Mouse (Mus musculus) midbrain, postnatal 0 days (tissue): ENCODE measurements around the gene Aimp2. TPM values are rescaled to one million over a fixed set of nuclear protein-coding genes. Genes with fewer than 3 reads are reported as not detected.

Experiments
- ATAC-seq: fragments of 200-750 bp; cut with Nextera tagmentation; 2 replicates; pipeline ENCODE4 v1.8.0; 2017; ENCODE audit warnings: moderate number of reproducible peaks, mild to moderate bottlenecking, moderate TSS enrichment, moderate library complexity; ENCODE audit not compliant: low FRiP score
- DNase-seq: peaks from one replicate; pipeline ENCODE4 v3.0.0-alpha.2; 2015; ENCODE audit warnings: low spot score
- H3K27ac ChIP-seq: fragments of 300-500 bp; sonication (generic); 2 replicates; pipeline ENCODE4 v1.5.1; 2014; ENCODE audit warnings: low read depth, mild to moderate bottlenecking, low read length, mixed read lengths
- H3K27me3 ChIP-seq: fragments of 300-500 bp; sonication (generic); 2 replicates; pipeline ENCODE4 v1.6.1; 2014; ENCODE audit warnings: low read length, control low read depth, mixed read lengths; ENCODE audit not compliant: insufficient read depth
- H3K36me3 ChIP-seq: fragments of 300-500 bp; sonication (generic); 2 replicates; pipeline ENCODE4 v1.6.1; 2014; ENCODE audit warnings: low read length, control low read depth, mixed read lengths; ENCODE audit not compliant: insufficient read depth
- H3K4me1 ChIP-seq: fragments of 300-500 bp; sonication (generic); 2 replicates; pipeline ENCODE4 v1.6.1; 2014; ENCODE audit warnings: mild to moderate bottlenecking, control low read depth, antibody characterized with exemption, low read length, mixed read lengths; ENCODE audit not compliant: insufficient read depth
- H3K4me2 ChIP-seq: fragments of 300-500 bp; sonication (generic); 2 replicates; pipeline ENCODE4 v1.6.1; 2014; ENCODE audit warnings: low read depth, mild to moderate bottlenecking, low read length, mixed read lengths; ENCODE audit not compliant: poor library complexity, severe bottlenecking
- H3K4me3 ChIP-seq: fragments of 300-500 bp; sonication (generic); 2 replicates; pipeline ENCODE4 v1.5.1; 2014; ENCODE audit warnings: low read depth, mild to moderate bottlenecking, low read length, moderate library complexity
- H3K9ac ChIP-seq: fragments of 300-500 bp; sonication (generic); replicated peaks from 2 replicates; pipeline ENCODE4 v1.6.1; 2014; ENCODE audit warnings: mild to moderate bottlenecking, low read length, moderate library complexity, mixed read lengths; ENCODE audit not compliant: poor library complexity, severe bottlenecking
- H3K9me3 ChIP-seq: fragments of 300-500 bp; sonication (generic); 2 replicates; pipeline ENCODE4 v1.6.1; 2016; ENCODE audit warnings: low read length, control low read depth
- CTCF ChIP-seq: IDR thresholded peaks from 2 replicates; pipeline ENCODE4 v1.5.1; 2016; ENCODE audit warnings: antibody characterized with exemption, mild to moderate bottlenecking
- WGBS: fragments of 180-500 bp; shearing (Covaris S2); extraction: QIAGEN DNeasy Blood & Tissue Kit; methylation state at CpG from one replicate; pipeline ENCODE4 v1.1.7; 2014; 5-methylcytosine and 5-hydroxymethylcytosine counted together
- polyA plus RNA-seq: library from polyadenylated mRNA; unstranded; fragments of >200 nt; fragmentation: Nextera tagmentation; extraction: Ambion mirVana; gene quantifications from 2 replicates; pipeline ENCODE4 v1.2.1, GENCODE M21; 2015
- total RNA-seq: library from RNA; depleted of rRNA; stranded (reverse); fragments of >200 nt; gene quantifications from 2 replicates; pipeline ENCODE4 v1.2.3, GENCODE M21; 2014

Gene Aimp2
- total and polyA plus RNA-seq, 2 experiments from 2014 or later, result 64.0 to 68.4 TPM

GRCm38 (mm10) chr5:143930656-143931055, 21.0 kb upstream of the Aimp2 start:
- H3K9me3 ChIP-seq, result no peaks in the 10 kb centered on the region
- DNase-seq, result no peak
- TF ChIP-seq CTCF, result no peak
- no peaks in the 10 kb centered on the region; the same call in 1 of the 2 replicates for H3K4me1 ChIP-seq
- H3K4me2 ChIP-seq, result no peak overlapping the region
- H3K27me3 ChIP-seq, result no peaks in the 10 kb centered on the region
- no peak overlapping the region for H3K9ac ChIP-seq
- ATAC-seq, result no peak
- H3K4me3 ChIP-seq, result no peak overlapping the region
- 95% methylated on average over 12 of the region's 12 CpGs for WGBS
- peaks cover 41% of the 10 kb centered on the region for H3K36me3 ChIP-seq
- H3K27ac ChIP-seq, result no peak overlapping the region

DNA sequence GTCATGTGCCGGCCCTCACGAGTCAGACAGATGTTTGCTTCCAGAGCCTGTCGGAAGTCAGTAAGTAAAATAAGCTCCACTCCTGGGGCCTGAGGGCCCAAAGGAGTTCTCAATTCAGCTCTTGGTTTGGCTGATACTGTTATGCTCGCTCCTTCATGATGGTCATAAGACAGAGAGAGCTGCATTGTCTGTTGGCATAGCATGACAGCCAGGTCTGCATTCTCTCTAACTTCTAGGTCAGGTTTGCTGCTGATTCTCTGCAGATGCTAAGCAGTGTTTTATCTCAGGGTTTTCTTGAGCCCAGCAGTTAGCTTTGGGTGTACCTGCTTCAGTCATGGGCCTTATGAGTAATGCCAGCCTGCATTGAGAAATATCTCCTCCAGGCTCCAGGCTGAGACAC, 19.6 kb upstream of the Aimp2 start:
- Histone ChIP-seq H3K4me3 (no peak overlapping the region), H3K4me1 (no peaks in the 10 kb centered on the region; the same call in 1 of the 2 replicates), H3K9me3 (no peaks in the 10 kb centered on the region), H3K27me3 (no peaks in the 10 kb centered on the region), H3K9ac (no peak overlapping the region), H3K36me3 (peaks cover 50% of the 10 kb centered on the region), H3K4me2 (no peak overlapping the region), H3K27ac (no peak overlapping the region)
- DNase-seq, result no peak
- 90% methylated on average over 4 of the region's 4 CpGs for WGBS
- ATAC-seq, result no peak
- TF ChIP-seq CTCF, result no peak

- no peak for TF ChIP-seq CTCF
- ATAC-seq (no peak), DNase-seq (no peak)
- no peak within 1 kb of the TSS for H3K4me3 ChIP-seq
- no peak within 1 kb of the TSS for H3K27ac ChIP-seq
- H3K4me1 ChIP-seq, result no peaks in the 10 kb centered on the region; the same call in 1 of the 2 replicates
- no peaks in the 10 kb centered on the region for H3K9me3 ChIP-seq
- H3K27me3 ChIP-seq, result no peaks in the 10 kb centered on the region
- peaks cover 50% of the 10 kb centered on the region for H3K36me3 ChIP-seq
- H3K4me2 ChIP-seq, result no peak within 1 kb of the TSS
- 94% methylated on average over 8 of the region's 8 CpGs for WGBS
- H3K9ac ChIP-seq, result no peak within 1 kb of the TSS
Measured at GRCm38 (mm10) chr5:143927875-143928274, 18.2 kb upstream of the Aimp2 start, which contains the start of gene Gm42421. TSS of gene Gm42421 (plus strand) at chr5:143928175.

DNA sequence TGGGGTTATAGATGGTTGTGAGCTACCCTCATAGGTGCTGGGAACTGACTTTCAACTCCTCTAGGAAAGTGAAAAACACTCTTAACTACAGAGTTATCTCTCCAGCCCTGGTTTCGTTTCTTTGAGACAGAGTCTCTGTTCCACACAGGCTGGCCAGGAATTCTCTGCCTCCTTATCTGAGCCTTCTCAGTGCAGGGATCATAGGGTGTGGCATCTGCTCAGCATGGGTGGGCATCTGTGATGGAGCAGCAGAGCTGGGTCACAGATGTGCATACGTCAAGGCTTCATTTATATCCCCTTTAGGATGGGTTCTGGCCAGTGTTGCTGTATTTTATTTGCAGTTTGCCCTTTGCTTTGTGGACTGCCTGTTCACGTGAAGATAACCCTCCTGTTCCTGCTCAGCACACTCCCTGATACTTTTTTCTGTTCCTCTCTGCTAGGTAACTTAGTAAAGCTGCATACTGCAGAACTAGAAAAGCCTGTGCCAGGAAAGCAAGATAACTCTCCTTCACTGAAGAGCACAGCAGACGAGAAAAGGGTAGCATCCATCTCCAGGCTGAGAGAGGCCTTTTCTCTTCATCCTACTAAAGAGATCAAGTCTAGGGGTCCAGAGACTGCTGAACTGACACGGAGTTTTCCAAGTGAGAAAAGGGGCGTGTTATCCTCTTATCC, 15.3 kb upstream of the Aimp2 start:
- H3K27me3 ChIP-seq, result no peaks in the 10 kb centered on the region
- H3K4me1 ChIP-seq, result no peaks in the 10 kb centered on the region
- TF ChIP-seq CTCF, result no peak
- H3K4me3 ChIP-seq, result no peak overlapping the region
- no peak overlapping the region for H3K27ac ChIP-seq
- no peaks in the 10 kb centered on the region for H3K9me3 ChIP-seq
- peaks cover 47% of the 10 kb centered on the region for H3K36me3 ChIP-seq
- no peak overlapping the region for H3K4me2 ChIP-seq
- H3K9ac ChIP-seq, result no peak overlapping the region
- ATAC-seq (no peak), DNase-seq (no peak)
- 89% methylated on average over 6 of the region's 6 CpGs for WGBS

GRCm38 (mm10) chr5:143918120-143918519, 8.5 kb upstream of the Aimp2 start:
- no peak for ATAC-seq
- Histone ChIP-seq H3K4me1 (no peaks in the 10 kb centered on the region), H3K27ac (no peak overlapping the region), H3K4me2 (no peak overlapping the region), H3K9ac (no peak overlapping the region), H3K27me3 (no peaks in the 10 kb centered on the region), H3K4me3 (no peak overlapping the region), H3K9me3 (no peaks in the 10 kb centered on the region), H3K36me3 (peaks cover 44% of the 10 kb centered on the region)
- no peak for TF ChIP-seq CTCF
- no peak for DNase-seq
- 96% methylated on average over 3 of the region's 3 CpGs for WGBS

DNA sequence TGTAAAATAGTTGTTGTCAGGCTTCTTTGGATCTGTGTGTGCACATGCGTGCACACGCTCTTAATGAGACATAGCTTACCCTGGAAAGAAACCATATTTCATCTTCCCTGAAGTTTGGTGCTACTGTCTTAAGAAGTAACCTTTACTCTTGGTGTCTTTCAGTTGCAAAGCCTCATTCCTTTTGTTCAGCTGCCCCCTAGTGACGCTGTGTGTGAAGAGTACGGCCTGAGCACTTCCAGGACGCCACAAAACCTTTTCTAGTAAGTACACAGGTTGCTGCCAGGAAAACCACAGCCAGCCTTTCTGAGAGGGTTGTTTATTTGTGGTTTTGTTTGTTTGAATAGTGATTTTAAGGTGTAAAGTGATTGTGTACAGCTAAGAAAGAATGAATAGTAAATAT, 7.8 kb upstream of the Aimp2 start:
- no peaks in the 10 kb centered on the region for H3K4me1 ChIP-seq
- 50% methylated on average over 5 of the region's 5 CpGs for WGBS
- TF ChIP-seq CTCF, result peak; percentile 63
- DNase-seq (peak; percentile 49), ATAC-seq (no peak)
- H3K9ac ChIP-seq, result no peak overlapping the region
- no peaks in the 10 kb centered on the region for H3K27me3 ChIP-seq
- peaks cover 41% of the 10 kb centered on the region for H3K36me3 ChIP-seq
- H3K9me3 ChIP-seq, result no peaks in the 10 kb centered on the region
- no peak overlapping the region for H3K27ac ChIP-seq
- no peak overlapping the region for H3K4me2 ChIP-seq
- H3K4me3 ChIP-seq, result no peak overlapping the region
